In genomic region chr9:65117516-65117915, GRCm38 (mm10) we compare ENCODE assay signal across 19 mouse cellular contexts. TPM values are rescaled to one million over a fixed set of nuclear protein-coding genes. Genes with fewer than 3 reads are reported as not detected.
A peak's percentile ranks its signal among the peaks of the same experiment; 100 is the strongest.
DNase-seq lines count a peak whose midpoint lies in the region; TF ChIP-seq lines count a peak whose summit lies in the region.
"Had no signal": no experiment of that assay in that cellular context is flagged by ENCODE, and none has a peak within 500 bp of the region (broad histone marks: within the 10 kb centered on the region; RNA-seq: fewer than 3 reads in every experiment).

No protein-coding gene starts in this region.

- intact Hi-C loops in gastrocnemius, adult 2 months (cut with DNase I) = loop anchor here (5.0 kb wide), 1 partner anchor 85 kb away; the partner anchor contains the start of gene Dpp8

- H3K27ac ChIP-seq in gastrocnemius, adult 2 months = peak overlapping the region; percentile 35; the same call in 1 of the 2 replicates
- H3K27ac ChIP-seq: embryonic facial prominence, embryonic 10.5 days; embryonic facial prominence, embryonic 12.5 days; forebrain, embryonic 10.5 days; forebrain, embryonic 12.5 days had no signal

- H3K4me3 ChIP-seq in gastrocnemius, adult 2 months = no peak overlapping the region
- H3K4me3 ChIP-seq: embryonic facial prominence, embryonic 10.5 days; embryonic facial prominence, embryonic 12.5 days; forebrain, embryonic 10.5 days; forebrain, embryonic 12.5 days had no signal

- DNase-seq in gastrocnemius, adult 2 months = no peak
- DNase-seq in gastrocnemius, adult 18-20 months (ENCODE audit: low spot score) = no peak
- peak; percentile 66 for DNase-seq in fat pad, adult 2 months (ENCODE audit: extremely low read depth, low read depth, low spot score)
- DNase-seq in frontal cortex, adult 2 months (ENCODE audit: extremely low spot score in 1 of 2, low spot score in 1 of 2) = no peak
- DNase-seq in right cerebral cortex, adult 2 months (ENCODE audit: low spot score in 2 of 2) = no peak
- DNase-seq: adrenal gland, adult 8-10 months; adrenal gland, postnatal 14 days; adrenal gland, postnatal 36 days; cerebellum, adult 11-12 months; cerebellum, adult 2 months; cerebellum, adult 9-10 months; cerebellum, postnatal 10 days; cerebellum, postnatal 25 days had no signal

- TF ChIP-seq CTCF in gastrocnemius, adult 2 months (IDR thresholded peaks at IDR 0.05) = no peak

RNA-seq across cellular contexts. Expression of gene Igdcc4, which starts 16.2 kb away (rescaled TPM):
- 10 to 100 TPM; 22.1 to 34.4 TPM for total RNA-seq in gastrocnemius, adult 2 months (2021)
- total RNA-seq in gastrocnemius, adult 18-20 months (2021) = 10 to 100 TPM; 28.7 to 29.4 TPM
- polyA plus RNA-seq in frontal cortex, adult 2 months (2012; rRNA removed) = 27.7 and 30.9 TPM in 2 replicates

RNA-seq across cellular contexts. Expression of gene Igdcc3, which starts 23.5 kb away (rescaled TPM):
- under 1 TPM; 0.17 to 0.18 TPM for total RNA-seq in gastrocnemius, adult 2 months (2021)
- total RNA-seq in gastrocnemius, adult 18-20 months (2021) = under 1 TPM; 0.21 to 0.32 TPM
- 2.6 and 3.1 TPM in 2 replicates for polyA plus RNA-seq in frontal cortex, adult 2 months (2012; rRNA removed)
- total RNA-seq: MEL had no signal
- polyA plus RNA-seq: C2C12 had no signal
